ENCODE assay signal across 8 mouse cellular contexts in the genomic region with DNA sequence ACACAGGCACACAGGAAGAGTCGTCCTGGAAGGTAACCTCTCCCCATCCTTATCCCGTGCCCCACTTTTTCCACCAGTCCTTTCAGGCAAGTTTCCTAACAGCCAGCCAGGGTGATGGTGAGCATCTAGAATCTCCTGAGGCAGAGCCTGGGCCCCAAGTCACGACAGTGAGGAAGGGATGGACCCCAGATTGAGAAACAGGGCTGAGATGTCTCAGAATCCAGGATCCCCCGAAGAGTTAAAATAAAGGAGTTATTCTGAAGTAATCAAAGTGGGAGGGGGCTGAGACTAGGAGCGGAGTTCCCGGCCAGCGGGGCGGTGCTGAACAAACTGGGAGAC. TPM values are rescaled to one million over a fixed set of nuclear protein-coding genes. Genes with fewer than 3 reads are reported as not detected.
DNase-seq lines count a peak whose midpoint lies in the region; ATAC-seq and TF ChIP-seq lines count a peak whose summit lies in the region.

No protein-coding gene starts in this region.

- peak overlapping the region; percentile 59; the same call in 1 of the 2 replicates for H3K27ac ChIP-seq in lung, embryonic 14.5 days (ENCODE audit: low read depth)
- H3K27ac ChIP-seq in embryonic fibroblast, embryonic 13.5 days (ENCODE audit: insufficient read depth, low read length), result peak overlapping the region; percentile 76
- H3K27ac ChIP-seq in limb, embryonic 11.5 days (replicated peaks; ENCODE audit: low read depth, low read length), result no peak overlapping the region; the same call in 1 of the 2 replicates
- peak overlapping the region; percentile 97 for H3K27ac ChIP-seq in neural tube, embryonic 15.5 days (replicated peaks)

- no peaks in the 10 kb centered on the region for H3K9me3 ChIP-seq in lung, embryonic 14.5 days (ENCODE audit: low read depth, low read length)
- no peaks in the 10 kb centered on the region for H3K9me3 ChIP-seq in limb, embryonic 11.5 days (ENCODE audit: control insufficient read depth, low read length)
- H3K9me3 ChIP-seq in neural tube, embryonic 15.5 days (replicated peaks), result no peaks in the 10 kb centered on the region

- H3K36me3 ChIP-seq in lung, embryonic 14.5 days (ENCODE audit: insufficient read depth), result no peaks in the 10 kb centered on the region
- H3K36me3 ChIP-seq in limb, embryonic 11.5 days (ENCODE audit: control insufficient read depth, insufficient read depth, low read length), result no peaks in the 10 kb centered on the region
- no peaks in the 10 kb centered on the region for H3K36me3 ChIP-seq in neural tube, embryonic 15.5 days

- H3K9ac ChIP-seq in lung, embryonic 14.5 days, result peak overlapping the region; percentile 47
- H3K9ac ChIP-seq in limb, embryonic 11.5 days (ENCODE audit: low read length), result peak overlapping the region; percentile 59
- H3K9ac ChIP-seq in neural tube, embryonic 15.5 days (replicated peaks), result 0 out of 2 replicates have a peak overlapping the region, but pooled peaks have one; percentile 31

- peak; percentile 70 for TF ChIP-seq POLR2A in embryonic fibroblast, embryonic 13.5 days (IDR thresholded peaks at IDR 0.05; ENCODE audit: low read depth, low read length)

- H3K4me3 ChIP-seq in lung, embryonic 14.5 days (ENCODE audit: low read depth, low read length), result peak overlapping the region; percentile 89
- peak overlapping the region; percentile 57 for H3K4me3 ChIP-seq in embryonic fibroblast, embryonic 13.5 days (ENCODE audit: insufficient read depth, low read length)
- peak overlapping the region; percentile 80 for H3K4me3 ChIP-seq in limb, embryonic 11.5 days (ENCODE audit: low read depth, low read length)
- peak overlapping the region; percentile 92 for H3K4me3 ChIP-seq in neural tube, embryonic 15.5 days (replicated peaks)

- peak overlapping the region; percentile 64 for H3K4me2 ChIP-seq in lung, embryonic 14.5 days
- H3K4me2 ChIP-seq in limb, embryonic 11.5 days (ENCODE audit: low read depth, severe bottlenecking), result peak overlapping the region; percentile 52
- H3K4me2 ChIP-seq in neural tube, embryonic 15.5 days, result peak overlapping the region; percentile 63

- WGBS in lung, embryonic 14.5 days, result under 1% methylated on average over 8 of the region's 8 CpGs
- under 1% methylated on average over 8 of the region's 8 CpGs for WGBS in limb, embryonic 11.5 days
- under 1% methylated on average over 8 of the region's 8 CpGs for WGBS in neural tube, embryonic 15.5 days

- no peak for TF ChIP-seq CTCF in lung, embryonic 14.5 days (IDR thresholded peaks at IDR 0.05; ENCODE audit: low read depth)
- no peak for TF ChIP-seq CTCF in embryonic fibroblast, embryonic 13.5 days (IDR thresholded peaks at IDR 0.05; ENCODE audit: borderline replicate concordance, insufficient read depth, low read length)

- DNase-seq in lung, embryonic 14.5 days, result no peak
- no peak for DNase-seq in lung, postnatal 14 days
- no peak for DNase-seq in limb, embryonic 11.5 days (ENCODE audit: low spot score)
- DNase-seq in spleen, adult 12 weeks (ENCODE audit: low spot score), result no peak
- no peak for DNase-seq in embryo, embryonic 9.5 days (ENCODE audit: extremely low spot score)

- H3K27me3 ChIP-seq in lung, embryonic 14.5 days (ENCODE audit: insufficient read depth, low read length), result no peaks in the 10 kb centered on the region
- no peaks in the 10 kb centered on the region for H3K27me3 ChIP-seq in limb, embryonic 11.5 days (ENCODE audit: control insufficient read depth, insufficient read depth, low read length)
- H3K27me3 ChIP-seq in neural tube, embryonic 15.5 days (replicated peaks), result no peaks in the 10 kb centered on the region

- H3K4me1 ChIP-seq in lung, embryonic 14.5 days (ENCODE audit: insufficient read depth), result peaks cover 7% of the 10 kb centered on the region
- peaks cover 4% of the 10 kb centered on the region; the same call in 1 of the 2 replicates for H3K4me1 ChIP-seq in embryonic fibroblast, embryonic 13.5 days (ENCODE audit: control insufficient read depth, insufficient read depth, low read length)
- H3K4me1 ChIP-seq in limb, embryonic 11.5 days (ENCODE audit: control insufficient read depth, insufficient read depth, low read length), result 0 out of 2 replicates have a peak, but pooled peaks cover 3% of the 10 kb centered on the region
- peaks cover 18% of the 10 kb centered on the region for H3K4me1 ChIP-seq in neural tube, embryonic 15.5 days

- peak; percentile 35; the same call in 1 of the 2 replicates for ATAC-seq in lung, embryonic 14.5 days (ENCODE audit: insufficient read depth)
- no peak; the same call in 1 of the 2 replicates for ATAC-seq in limb, embryonic 11.5 days (ENCODE audit: insufficient number of reproducible peaks, low FRiP score, low TSS enrichment, low read depth)
- ATAC-seq in neural tube, embryonic 15.5 days (ENCODE audit: low FRiP score), result no peak; the same call in 1 of the 2 replicates
- ATAC-seq in CD4-positive, CD25-positive, alpha-beta regulatory T cell, adult 4 months, result no peak

RNA-seq across cellular contexts. Expression of a gene that starts 0.7 kb away (rescaled TPM):
- 87.9 and 88.4 TPM in 2 replicates for polyA plus RNA-seq in lung, embryonic 14.5 days (2014; fragmentation: Nextera tagmentation; extraction: Ambion mirVana)
- polyA plus RNA-seq in embryonic fibroblast, embryonic 13.5 days (2011; ENCODE audit: insufficient read length, low read depth, missing spikeins), result 107 and 109 TPM in 2 replicates
- 59.4 and 60.8 TPM in 2 replicates for polyA plus RNA-seq in limb, embryonic 11.5 days (2014; fragmentation: Nextera tagmentation; extraction: Ambion mirVana)
- polyA plus RNA-seq in neural tube, embryonic 15.5 days (2015; fragmentation: Nextera tagmentation; extraction: Ambion mirVana), result 75.6 and 77.5 TPM in 2 replicates
- polyA plus RNA-seq in CD4-positive, CD25-positive, alpha-beta regulatory T cell, adult 4 months (2017; shearing (Covaris generic)), result 10 to 100 TPM; 77.3 to 88.8 TPM
